Mouse (Mus musculus) forebrain, embryonic 12.5 days (tissue): Measurements from ENCODE around the gene Doc2b. TPM values are rescaled to one million over a fixed set of nuclear protein-coding genes. Genes with fewer than 3 reads are reported as not detected.

Experiments
- ATAC-seq: fragments of 200-750 bp; cut with Nextera tagmentation; 2 replicates; pipeline ENCODE4 v1.8.0; 2017; ENCODE audit warnings: moderate TSS enrichment; ENCODE audit not compliant: low FRiP score
- H3K27ac ChIP-seq: fragments of 300-500 bp; sonication (generic); 2 replicates; pipeline ENCODE4 v1.5.1; 2016; ENCODE audit warnings: mild to moderate bottlenecking
- H3K27me3 ChIP-seq: fragments of 300-500 bp; sonication (generic); 2 replicates; pipeline ENCODE4 v1.6.1; 2016; ENCODE audit warnings: mild to moderate bottlenecking
- H3K36me3 ChIP-seq: fragments of 300-500 bp; sonication (generic); replicated peaks from 2 replicates; pipeline ENCODE4 v1.6.1; 2016; ENCODE audit warnings: mild to moderate bottlenecking
- H3K4me1 ChIP-seq: fragments of 300-500 bp; sonication (generic); 2 replicates; pipeline ENCODE4 v1.6.1; 2016
- H3K4me2 ChIP-seq: fragments of 300-500 bp; sonication (generic); 2 replicates; pipeline ENCODE4 v1.6.1; 2016; ENCODE audit warnings: mild to moderate bottlenecking, moderate library complexity
- H3K4me3 ChIP-seq: fragments of 300-500 bp; sonication (generic); replicated peaks from 2 replicates; pipeline ENCODE4 v1.5.1; 2016; ENCODE audit warnings: mild to moderate bottlenecking
- H3K9ac ChIP-seq: fragments of 300-500 bp; sonication (generic); 2 replicates; pipeline ENCODE4 v1.6.1; 2016; ENCODE audit warnings: mild to moderate bottlenecking
- H3K9me3 ChIP-seq: fragments of 300-500 bp; sonication (generic); 2 replicates; pipeline ENCODE4 v1.6.1; 2016
- WGBS: fragments of 180-500 bp; shearing (Covaris S2); methylation state at CpG from one replicate; pipeline ENCODE4 v1.1.7; 2016; 5-methylcytosine and 5-hydroxymethylcytosine counted together
- polyA plus RNA-seq: library from polyadenylated mRNA; unstranded; fragments of >200 nt; fragmentation: Nextera tagmentation; extraction: Ambion mirVana; gene quantifications from 2 replicates; pipeline ENCODE4 v1.2.1, GENCODE M21; 2016

Doc2b gene
- polyA plus RNA-seq, 1 experiment from 2014 or later = 0.26 TPM

- WGBS = 85% methylated on average over 4 of the region's 4 CpGs
- peaks cover 31% of the 10 kb centered on the region for H3K4me1 ChIP-seq
- H3K4me3 ChIP-seq = no peak overlapping the region
- no peak overlapping the region for H3K27ac ChIP-seq
- peaks cover 9% of the 10 kb centered on the region for H3K36me3 ChIP-seq
- no peak overlapping the region for H3K9ac ChIP-seq
- no peaks in the 10 kb centered on the region for H3K9me3 ChIP-seq
- no peak for ATAC-seq
- H3K27me3 ChIP-seq = no peaks in the 10 kb centered on the region
- no peak overlapping the region for H3K4me2 ChIP-seq
Observed at GRCm38 (mm10) chr11:75751082-75751481, 44.8 kb downstream of the Doc2b start.

DNA sequence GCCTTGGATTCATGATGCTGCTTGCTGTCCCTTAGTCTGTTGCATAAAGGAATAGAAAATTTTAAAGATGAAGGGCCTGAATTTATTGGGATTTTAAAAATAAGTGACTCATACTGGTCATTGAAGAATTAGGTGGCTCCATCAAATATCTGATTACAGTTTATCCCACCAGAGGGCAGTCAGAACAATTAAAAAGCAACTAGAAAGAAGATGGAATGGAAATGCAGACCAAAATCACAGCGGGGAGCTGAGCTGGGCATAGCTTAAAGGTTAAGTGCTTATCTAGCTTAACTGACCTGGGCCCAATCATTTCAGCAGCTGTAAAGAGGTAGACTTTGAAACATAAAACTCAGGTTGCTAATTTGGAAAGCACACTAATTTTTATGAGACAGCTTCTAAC lies 45.3 kb downstream of the Doc2b start:
- Histone ChIP-seq H3K27me3 (no peaks in the 10 kb centered on the region), H3K36me3 (peaks cover 5% of the 10 kb centered on the region), H3K9ac (no peak overlapping the region), H3K9me3 (no peaks in the 10 kb centered on the region), H3K27ac (no peak overlapping the region), H3K4me1 (peaks cover 31% of the 10 kb centered on the region), H3K4me2 (no peak overlapping the region), H3K4me3 (no peak overlapping the region)
- WGBS = 90% methylated on average over 1 of the region's 1 CpGs
- no peak for ATAC-seq

GRCm38 (mm10) chr11:75744761-75745160 lies 51.1 kb downstream of the Doc2b start:
- Histone ChIP-seq H3K4me1 (peaks cover 22% of the 10 kb centered on the region), H3K36me3 (peaks cover 22% of the 10 kb centered on the region; the same call in 1 of the 2 replicates), H3K9ac (no peak overlapping the region), H3K4me2 (no peak overlapping the region), H3K4me3 (no peak overlapping the region), H3K27ac (no peak overlapping the region), H3K9me3 (no peaks in the 10 kb centered on the region), H3K27me3 (no peaks in the 10 kb centered on the region)
- 90% methylated on average over 3 of the region's 3 CpGs for WGBS
- no peak for ATAC-seq

- H3K36me3 ChIP-seq = peaks cover 46% of the 10 kb centered on the region
- peaks cover 14% of the 10 kb centered on the region for H3K4me1 ChIP-seq
- no peak overlapping the region for H3K9ac ChIP-seq
- no peaks in the 10 kb centered on the region for H3K9me3 ChIP-seq
- no peak for ATAC-seq
- no peaks in the 10 kb centered on the region for H3K27me3 ChIP-seq
- H3K4me2 ChIP-seq = no peak overlapping the region
- H3K27ac ChIP-seq = no peak overlapping the region
- no peak overlapping the region for H3K4me3 ChIP-seq
- 96% methylated on average over 3 of the region's 3 CpGs for WGBS
Observed at GRCm38 (mm10) chr11:75741615-75742014, 54.2 kb downstream of the Doc2b start.

GRCm38 (mm10) chr11:75740204-75740603 lies 55.6 kb downstream of the Doc2b start:
- ATAC-seq = no peak
- Histone ChIP-seq H3K9me3 (no peaks in the 10 kb centered on the region), H3K36me3 (peaks cover 47% of the 10 kb centered on the region)

GRCm38 (mm10) chr11:75738477-75738821 lies 57.4 kb downstream of the Doc2b start:
- Histone ChIP-seq H3K4me1 (peaks cover 32% of the 10 kb centered on the region), H3K27ac (no peak overlapping the region), H3K4me2 (no peak overlapping the region), H3K9ac (no peak overlapping the region), H3K36me3 (peaks cover 38% of the 10 kb centered on the region), H3K4me3 (no peak overlapping the region), H3K27me3 (no peaks in the 10 kb centered on the region), H3K9me3 (no peaks in the 10 kb centered on the region)
- 95% methylated on average over 7 of the region's 7 CpGs for WGBS
- no peak for ATAC-seq

More at GRCm38 (mm10) chr11:75740204-75740603, 55.6 kb downstream of the Doc2b start:
- 81% methylated on average over 3 of the region's 3 CpGs for WGBS
- peaks cover 24% of the 10 kb centered on the region for H3K4me1 ChIP-seq
- H3K4me3 ChIP-seq = no peak overlapping the region
- H3K9ac ChIP-seq = no peak overlapping the region
- H3K27me3 ChIP-seq = no peaks in the 10 kb centered on the region
- no peak overlapping the region for H3K4me2 ChIP-seq
- H3K27ac ChIP-seq = no peak overlapping the region

DNA sequence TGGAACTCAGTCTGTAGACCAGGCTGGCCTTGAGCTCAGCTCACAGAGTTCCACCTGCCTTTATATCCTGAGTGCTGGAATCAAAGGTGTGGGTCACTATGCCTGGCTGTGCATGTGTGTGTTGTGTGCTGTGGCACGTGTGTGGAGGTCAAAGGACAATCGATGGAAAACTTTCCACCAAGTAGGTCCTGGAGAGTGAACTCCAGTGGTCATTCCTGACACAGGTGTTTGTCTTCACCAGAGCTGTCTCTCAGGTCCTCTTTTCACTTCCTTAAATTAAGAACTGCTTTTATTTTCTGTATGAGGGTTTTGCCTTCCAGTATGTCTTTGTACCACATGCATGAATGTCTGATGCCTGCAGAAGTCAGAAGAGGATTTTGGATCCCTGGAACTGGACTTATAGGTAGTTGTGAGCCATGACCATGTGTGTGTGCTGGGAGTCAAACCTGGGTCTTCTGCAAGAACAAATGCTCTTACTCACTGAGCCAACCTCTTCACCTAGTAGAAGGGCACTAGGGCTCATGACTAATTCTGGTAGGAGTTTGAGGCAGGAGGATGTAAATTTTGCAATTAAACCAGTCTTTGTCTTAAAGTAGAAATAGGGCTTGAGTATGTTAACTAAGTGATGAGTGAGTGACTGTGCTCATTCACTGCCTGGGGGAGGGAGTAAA lies 57.9 kb downstream of the Doc2b start:
- Histone ChIP-seq H3K36me3 (peaks cover 34% of the 10 kb centered on the region), H3K27ac (no peak overlapping the region), H3K9me3 (no peaks in the 10 kb centered on the region), H3K4me2 (no peak overlapping the region; the same call in 1 of the 2 replicates), H3K27me3 (no peaks in the 10 kb centered on the region), H3K4me3 (no peak overlapping the region), H3K9ac (no peak overlapping the region), H3K4me1 (peaks cover 32% of the 10 kb centered on the region)
- no peak for ATAC-seq
- WGBS = 92% methylated on average over 2 of the region's 2 CpGs

DNA sequence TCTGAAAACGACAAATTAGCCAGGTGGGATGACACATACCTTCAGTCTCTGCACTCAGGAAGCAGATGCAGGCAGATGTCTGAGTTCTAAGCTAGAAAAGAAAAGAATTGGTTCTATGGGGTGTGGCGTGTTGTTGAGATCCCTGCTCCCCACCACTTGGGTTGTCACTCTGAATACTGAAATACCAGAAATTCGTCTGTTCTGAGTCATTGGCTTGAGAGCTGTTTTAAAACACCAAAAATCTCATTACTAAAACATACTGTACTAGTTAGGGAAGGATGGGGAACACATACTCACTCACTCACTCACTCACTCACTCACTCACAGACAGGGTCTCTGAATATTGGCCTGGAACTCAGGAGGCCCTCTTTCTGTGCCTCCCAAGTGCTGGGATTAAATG lies 58.9 kb downstream of the Doc2b start:
- 75% methylated on average over 3 of the region's 3 CpGs for WGBS
- Histone ChIP-seq H3K9ac (no peak overlapping the region), H3K4me3 (0 out of 2 replicates have a peak overlapping the region, but pooled peaks have one; percentile 11), H3K27ac (no peak overlapping the region), H3K4me1 (peaks cover 36% of the 10 kb centered on the region), H3K4me2 (peak overlapping the region; percentile 27), H3K27me3 (no peaks in the 10 kb centered on the region), H3K36me3 (peaks cover 29% of the 10 kb centered on the region), H3K9me3 (no peaks in the 10 kb centered on the region)
- no peak for ATAC-seq

GRCm38 (mm10) chr11:75735462-75736252 lies 60.2 kb downstream of the Doc2b start:
- Histone ChIP-seq H3K4me3 (peak overlapping the region; percentile 96), H3K4me1 (peaks cover 44% of the 10 kb centered on the region), H3K27me3 (no peaks in the 10 kb centered on the region), H3K9ac (peak overlapping the region; percentile 54; the same call in 1 of the 2 replicates), H3K9me3 (no peaks in the 10 kb centered on the region), H3K4me2 (peak overlapping the region; percentile 74), H3K36me3 (peaks cover 26% of the 10 kb centered on the region), H3K27ac (no peak overlapping the region)
- ATAC-seq = no peak
- WGBS = 84% methylated on average over 5 of the region's 5 CpGs

DNA sequence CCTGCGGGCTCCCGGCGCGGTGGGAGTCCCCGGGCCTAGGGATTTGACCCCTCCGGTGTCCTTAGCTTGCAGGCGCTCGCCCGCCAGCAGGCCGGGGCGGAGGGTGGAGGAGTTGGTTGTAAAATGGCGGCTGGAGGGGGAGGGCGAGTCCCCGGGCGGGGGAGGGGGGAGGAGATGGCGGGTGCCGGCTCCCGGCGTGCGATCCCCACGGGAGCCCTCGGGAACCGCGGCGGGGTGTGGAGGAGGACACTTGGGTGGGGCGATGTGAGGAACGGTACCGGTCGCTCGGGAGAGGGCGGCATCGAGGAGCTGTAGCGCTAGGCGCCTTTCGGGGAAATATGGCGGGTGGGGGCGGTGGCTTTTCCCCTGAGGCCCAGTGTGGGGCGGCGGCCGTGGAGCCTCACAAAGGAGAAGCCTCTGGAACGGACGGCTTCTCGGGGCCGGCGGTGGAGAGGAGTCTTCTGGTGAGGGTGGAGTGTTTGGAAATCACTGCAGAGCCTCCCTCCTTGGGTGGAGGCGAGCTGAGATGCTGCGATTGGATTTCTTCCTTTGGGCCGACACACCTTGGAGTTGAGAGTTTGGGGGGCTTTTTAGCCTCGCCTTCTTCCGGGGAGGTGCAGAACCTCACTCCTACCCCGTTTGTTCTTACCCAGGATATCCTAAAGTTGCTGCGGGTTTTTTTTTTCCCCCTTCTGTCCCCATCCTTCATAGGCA lies 62.5 kb downstream of the Doc2b start:
- peak; percentile 58 for ATAC-seq
- peak overlapping the region; percentile 98 for H3K9ac ChIP-seq
- H3K4me1 ChIP-seq = peaks cover 41% of the 10 kb centered on the region
- peaks cover 13% of the 10 kb centered on the region for H3K36me3 ChIP-seq
- peak overlapping the region; percentile 96 for H3K4me3 ChIP-seq
- H3K9me3 ChIP-seq = no peaks in the 10 kb centered on the region
- no peaks in the 10 kb centered on the region for H3K27me3 ChIP-seq
- H3K27ac ChIP-seq = peak overlapping the region; percentile 98
- under 1% methylated on average over 47 of the region's 52 CpGs for whole genome bisulfite sequencing
- peak overlapping the region; percentile 74 for H3K4me2 ChIP-seq

DNA sequence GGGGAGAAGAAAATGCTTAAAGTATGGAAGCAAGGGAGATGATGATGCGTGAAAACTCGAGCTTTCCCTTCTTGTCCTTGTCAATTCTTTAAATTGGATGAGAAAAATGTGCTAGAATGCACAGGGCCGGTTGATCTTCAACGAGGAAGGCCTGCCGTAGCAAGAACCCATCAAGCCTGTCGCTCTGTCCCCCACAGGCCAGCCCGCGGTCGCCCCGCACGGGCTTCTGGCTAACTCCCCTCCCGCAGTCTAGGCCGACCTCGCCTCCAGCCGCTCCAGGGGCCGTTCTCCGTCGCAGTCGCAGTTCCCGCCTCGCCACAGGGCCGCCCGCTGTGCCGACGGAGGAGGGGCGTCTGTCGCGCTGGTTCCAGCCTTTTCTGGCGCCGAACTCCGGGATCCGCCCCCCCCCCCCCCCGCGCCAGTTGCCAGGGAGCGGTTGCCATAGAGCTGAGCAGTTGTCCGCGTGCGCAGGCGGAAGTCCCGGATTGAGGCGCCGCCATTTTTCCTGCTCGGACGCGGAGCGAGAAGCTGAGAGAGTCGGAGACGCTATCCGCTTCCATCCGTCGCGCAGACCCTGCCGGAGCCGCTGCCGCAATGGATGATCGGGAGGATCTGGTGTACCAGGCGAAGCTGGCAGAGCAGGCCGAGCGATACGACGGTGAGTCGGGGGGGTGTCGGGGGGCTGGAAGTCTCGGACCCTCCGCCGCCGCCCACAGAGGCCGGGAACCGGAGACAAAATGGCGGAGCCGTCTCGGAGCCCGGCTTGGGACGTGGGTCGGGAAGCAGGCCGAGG lies 63.2 kb downstream of the Doc2b start, which contains the start of gene Ywhae:
Ywhae (plus strand) TSS at position 436 of the 793 bp plus-strand sequence.
- under 1% methylated on average over 74 of the region's 76 CpGs for WGBS
- no peaks in the 10 kb centered on the region for H3K9me3 ChIP-seq
- H3K27ac ChIP-seq = peak within 1 kb of the TSS; percentile 98
- H3K4me3 ChIP-seq = peak within 1 kb of the TSS; percentile 96
- H3K4me2 ChIP-seq = peak within 1 kb of the TSS; percentile 74
- ATAC-seq = peak; percentile 95
- H3K36me3 ChIP-seq = 0 out of 2 replicates have a peak, but pooled peaks cover 5% of the 10 kb centered on the region
- H3K27me3 ChIP-seq = no peaks in the 10 kb centered on the region
- H3K9ac ChIP-seq = peak within 1 kb of the TSS; percentile 98
- peaks cover 37% of the 10 kb centered on the region for H3K4me1 ChIP-seq
